Mouse (Mus musculus) liver, postnatal 0 days (tissue): ENCODE measurements around the gene Lmtk3.

ENCODE experiments used
- CTCF ChIP-seq: sonication (generic); IDR thresholded peaks from 2 replicates; pipeline ENCODE4 v1.5.1; 2016; ENCODE audit warnings: antibody characterized with exemption, low read depth
- EP300 ChIP-seq: IDR thresholded peaks from 2 replicates; pipeline ENCODE4 v1.6.1; 2016; ENCODE audit warnings: antibody characterized with exemption, low read depth, mild to moderate bottlenecking

DNA sequence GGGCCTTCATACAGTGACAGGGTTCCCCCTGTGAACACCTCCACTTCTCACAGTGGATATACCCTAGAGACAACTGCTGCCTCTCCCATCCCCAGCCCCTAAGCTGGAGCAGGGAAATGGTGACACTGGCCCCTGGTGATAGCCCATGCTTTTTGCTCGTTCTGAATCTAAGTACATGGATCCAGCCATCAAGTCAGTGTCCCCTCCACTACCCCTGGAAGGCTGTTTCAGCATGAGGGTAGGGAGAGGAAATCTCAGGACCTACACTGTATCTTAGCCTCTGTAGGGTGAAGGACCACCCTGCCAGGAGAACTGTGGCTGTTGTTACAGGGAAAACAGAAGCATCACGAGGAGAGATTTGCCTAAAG lies 32.4 kb downstream of the Lmtk3 start:
- TF ChIP-seq CTCF (no peak), EP300 (no peak)
